Mouse (Mus musculus) bone marrow macrophage, adult 2 months (primary cell): Measurements from ENCODE around the gene Olfr1036. TPM values are rescaled to one million over a fixed set of nuclear protein-coding genes. Genes with fewer than 3 reads are reported as not detected.
"Not testable (repeated sequence)": the region's sequence is repeated elsewhere in the genome, so short reads cannot be mapped to it uniquely, and the experiment has no call there.

Experiments
- H3K27ac ChIP-seq: 2 replicates; pipeline ENCODE4 v1.5.1; 2012; ENCODE audit warnings: low read depth, low read length; ENCODE audit not compliant: insufficient read depth
- H3K4me1 ChIP-seq: 2 replicates; pipeline ENCODE4 v1.6.1; 2012; ENCODE audit warnings: low read length; ENCODE audit not compliant: control insufficient read depth, insufficient read depth
- H3K4me3 ChIP-seq: 2 replicates; pipeline ENCODE4 v1.5.1; 2012; ENCODE audit warnings: mild to moderate bottlenecking, low read length, moderate library complexity; ENCODE audit not compliant: insufficient read depth
- CTCF ChIP-seq: IDR thresholded peaks from 2 replicates; pipeline ENCODE4 v1.5.1; 2012; ENCODE audit warnings: low read depth, mild to moderate bottlenecking, low read length, moderate library complexity
- POLR2A ChIP-seq: IDR thresholded peaks from 2 replicates; pipeline ENCODE4 v1.6.1; 2012; ENCODE audit warnings: mild to moderate bottlenecking, low read depth, low read length, borderline replicate concordance
- polyA plus RNA-seq: library from polyadenylated mRNA; stranded (reverse); fragments of >200 nt; gene quantifications from 2 replicates; pipeline ENCODE4 v1.2.4, GENCODE M21; 2012; ENCODE audit not compliant: missing spikeins, insufficient read depth, insufficient read length

Gene Olfr1036
- polyA plus RNA-seq = not detected in 2 replicates

GRCm38 (mm10) chr2:86073692-86074091 is at the start of gene Olfr1036:
Olfr1036 (plus strand) TSS chr2:86073992.
- H3K4me3 ChIP-seq, H3K4me1 ChIP-seq, H3K27ac ChIP-seq: not testable (repeated sequence)

GRCm38 (mm10) chr2:86045561-86045960 is 28.2 kb upstream of the Olfr1036 start, which contains the start of gene Olfr1034:
Olfr1034 (plus strand) TSS chr2:86045861.
- Histone ChIP-seq H3K27ac (no peak within 1 kb of the TSS), H3K4me1 (no peaks in the 10 kb centered on the region), H3K4me3 (no peak within 1 kb of the TSS)
- TF ChIP-seq POLR2A = no peak
- no peak for TF ChIP-seq CTCF

- H3K4me3 ChIP-seq, H3K4me1 ChIP-seq, H3K27ac ChIP-seq: not testable (repeated sequence)
Measured at GRCm38 (mm10) chr2:86050777-86051176, 23.0 kb upstream of the Olfr1036 start.

- H3K4me3 ChIP-seq, H3K4me1 ChIP-seq, H3K27ac ChIP-seq: not testable (repeated sequence)
Measured at GRCm38 (mm10) chr2:86063766-86064165, 10.0 kb upstream of the Olfr1036 start.

- no peak overlapping the region for H3K4me3 ChIP-seq
- H3K4me1 ChIP-seq = no peaks in the 10 kb centered on the region
- H3K27ac ChIP-seq = no peak overlapping the region
- TF ChIP-seq CTCF = no peak
- no peak for TF ChIP-seq POLR2A
Measured at GRCm38 (mm10) chr2:86070189-86070588, 3.6 kb upstream of the Olfr1036 start.

GRCm38 (mm10) chr2:86080478-86080877 is 6.7 kb downstream of the Olfr1036 start:
- not testable (repeated sequence) for H3K4me1 ChIP-seq, H3K27ac ChIP-seq, H3K4me3 ChIP-seq

- no peak for TF ChIP-seq CTCF
- no peak for TF ChIP-seq POLR2A
- no peaks in the 10 kb centered on the region for H3K4me1 ChIP-seq
- no peak within 1 kb of the TSS for H3K4me3 ChIP-seq
- H3K27ac ChIP-seq = no peak within 1 kb of the TSS
Measured at GRCm38 (mm10) chr2:86087285-86087684, 13.5 kb downstream of the Olfr1036 start, which contains the start of gene Olfr1037. Olfr1037 (minus strand) TSS chr2:86087385.

Other genes starting within 250 kb of the Olfr1036 start
- not detected in 2 replicates for gene Olfr1019, start 228.5 kb upstream of the Olfr1036 start, polyA plus RNA-seq
- not detected in 2 replicates for gene Olfr1020, start 227.0 kb upstream of the Olfr1036 start, polyA plus RNA-seq
- not detected in 2 replicates for gene Olfr1022, start 205.4 kb upstream of the Olfr1036 start, polyA plus RNA-seq
- not detected in 2 replicates for gene Olfr1023, start 188.4 kb upstream of the Olfr1036 start, polyA plus RNA-seq
- not detected in 2 replicates for gene Olfr1024, start 168.9 kb upstream of the Olfr1036 start, polyA plus RNA-seq
- not detected in 2 replicates for gene Olfr1025-ps1, start 158.8 kb upstream of the Olfr1036 start, polyA plus RNA-seq
- gene Olfr1026, start 152.4 kb upstream of the Olfr1036 start, polyA plus RNA-seq = not detected in 2 replicates
- gene Olfr1028, start 123.6 kb upstream of the Olfr1036 start, polyA plus RNA-seq = not detected in 2 replicates
- not detected in 2 replicates for gene Olfr1029, start 100.1 kb upstream of the Olfr1036 start, polyA plus RNA-seq
- gene Olfr1030, start 94.7 kb upstream of the Olfr1036 start, polyA plus RNA-seq = 0.24 TPM in 1 of 2 replicates, not detected in the other
- gene Olfr1031, start 83.7 kb upstream of the Olfr1036 start, polyA plus RNA-seq = not detected in 2 replicates
- gene Olfr1032, start 68.5 kb upstream of the Olfr1036 start, polyA plus RNA-seq = not detected in 2 replicates
- not detected in 2 replicates for gene Olfr1033, start 53.4 kb upstream of the Olfr1036 start, polyA plus RNA-seq
- not detected in 2 replicates for gene Olfr1034, start 28.1 kb upstream of the Olfr1036 start, polyA plus RNA-seq
- not detected in 2 replicates for gene Olfr1037, start 13.4 kb downstream of the Olfr1036 start, polyA plus RNA-seq
- gene Olfr1039, start 61.9 kb downstream of the Olfr1036 start, polyA plus RNA-seq = not detected in 2 replicates
- not detected in 2 replicates for gene Olfr1040, start 72.7 kb downstream of the Olfr1036 start, polyA plus RNA-seq
- 0.16 TPM in 1 of 2 replicates, not detected in the other for gene Olfr1042, start 87.8 kb downstream of the Olfr1036 start, polyA plus RNA-seq
- not detected in 2 replicates for gene Olfr1043, start 93.5 kb downstream of the Olfr1036 start, polyA plus RNA-seq
- gene Olfr1044, start 103.8 kb downstream of the Olfr1036 start, polyA plus RNA-seq = not detected in 2 replicates
- gene Olfr52, start 111.7 kb downstream of the Olfr1036 start, polyA plus RNA-seq = not detected in 2 replicates
- not detected in 2 replicates for gene Olfr1045, start 129.0 kb downstream of the Olfr1036 start, polyA plus RNA-seq
- not detected in 2 replicates for gene Olfr1046, start 145.3 kb downstream of the Olfr1036 start, polyA plus RNA-seq
- gene Olfr1047, start 157.4 kb downstream of the Olfr1036 start, polyA plus RNA-seq = not detected in 2 replicates
- not detected in 2 replicates for gene Olfr1048, start 166.3 kb downstream of the Olfr1036 start, polyA plus RNA-seq
- not detected in 2 replicates for gene Olfr1049, start 184.3 kb downstream of the Olfr1036 start, polyA plus RNA-seq
- 0.28 TPM in 1 of 2 replicates, not detected in the other for gene Olfr1051, start 205.1 kb downstream of the Olfr1036 start, polyA plus RNA-seq
- gene Olfr1052, start 218.5 kb downstream of the Olfr1036 start, polyA plus RNA-seq = not detected in 2 replicates
- not detected in 2 replicates for gene Olfr1053, start 241.3 kb downstream of the Olfr1036 start, polyA plus RNA-seq